Mouse (Mus musculus) small intestine, adult 2 months (tissue): ENCODE results near the gene Olfr876. TPM values are rescaled to one million over a fixed set of nuclear protein-coding genes. Genes with fewer than 3 reads are reported as not detected.

Experiments
- H3K27ac ChIP-seq: fragments of 200-500 bp; 2 replicates; pipeline ENCODE4 v1.5.1; 2012; ENCODE audit warnings: low read depth, low read length, control low read depth, inconsistent platforms; ENCODE audit not compliant: insufficient read depth
- H3K27me3 ChIP-seq: fragments of 200-500 bp; 2 replicates; pipeline ENCODE4 v1.6.1; 2012; ENCODE audit warnings: mild to moderate bottlenecking, moderate library complexity, low read length, inconsistent platforms; ENCODE audit not compliant: control insufficient read depth, insufficient read depth
- H3K36me3 ChIP-seq: fragments of 200-500 bp; 2 replicates; pipeline ENCODE4 v1.6.1; 2012; ENCODE audit warnings: mild to moderate bottlenecking, low read length, control low read depth, inconsistent platforms; ENCODE audit not compliant: control insufficient read depth, insufficient read depth
- H3K4me1 ChIP-seq: fragments of 200-500 bp; 2 replicates; pipeline ENCODE4 v1.6.1; 2012; ENCODE audit warnings: low read length, inconsistent platforms, mixed read lengths; ENCODE audit not compliant: control insufficient read depth, insufficient read depth, insufficient read length
- H3K4me3 ChIP-seq: fragments of 200-500 bp; 2 replicates; pipeline ENCODE4 v1.5.1; 2012; ENCODE audit warnings: low read depth, mild to moderate bottlenecking, control low read depth, inconsistent platforms, low read length, moderate library complexity
- CTCF ChIP-seq: fragments of 200-500 bp; IDR thresholded peaks from 2 replicates; pipeline ENCODE4 v1.5.1; 2012; ENCODE audit warnings: low read depth, mild to moderate bottlenecking, control low read depth, inconsistent platforms, low read length, moderate library complexity, mixed read lengths; ENCODE audit not compliant: insufficient replicate concordance, insufficient read length; ENCODE audit errors: extremely low read depth
- POLR2A ChIP-seq: fragments of 200-500 bp; IDR thresholded peaks from 2 replicates; pipeline ENCODE4 v1.6.1; 2012; ENCODE audit warnings: low read depth, mild to moderate bottlenecking, control low read depth, inconsistent platforms, low read length, moderate library complexity
- WGBS: fragments of 180-500 bp; shearing (Covaris S2); methylation state at CpG from one replicate; pipeline ENCODE4 v1.1.7; 2018; 5-methylcytosine and 5-hydroxymethylcytosine counted together
- polyA plus RNA-seq: library from polyadenylated mRNA; depleted of rRNA; stranded (reverse); fragments of >200 nt; gene quantifications from 2 replicates; pipeline ENCODE4 v1.2.3, GENCODE M21; 2012

Olfr876 gene
- polyA plus RNA-seq, 1 experiment, result not detected

DNA sequence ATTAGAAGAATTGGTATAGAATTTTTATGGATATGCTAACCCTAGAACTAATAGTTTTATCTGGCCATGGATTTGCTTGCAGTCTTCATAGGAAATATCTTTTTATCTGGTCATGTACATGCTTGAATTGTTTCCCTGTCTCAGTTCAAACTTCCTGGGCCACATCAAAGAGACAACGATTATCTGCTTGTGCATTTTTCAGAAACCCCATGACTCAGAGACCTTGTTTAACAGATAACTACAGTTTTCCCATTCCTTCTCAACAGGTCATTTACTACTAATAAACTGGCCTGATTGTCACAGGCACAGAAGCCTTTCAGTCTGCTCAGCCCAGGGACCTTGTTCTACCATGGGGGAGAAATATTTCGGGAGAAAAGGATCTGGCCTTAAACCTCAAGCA, 16.4 kb upstream of the Olfr876 start:
- H3K4me3 ChIP-seq, result no peak overlapping the region
- no peak overlapping the region for H3K27ac ChIP-seq
- no peaks in the 10 kb centered on the region for H3K27me3 ChIP-seq
- 57% methylated on average over 2 of the region's 2 CpGs for WGBS
- no peak for TF ChIP-seq CTCF
- no peak for TF ChIP-seq POLR2A
- no peaks in the 10 kb centered on the region for H3K4me1 ChIP-seq
- no peaks in the 10 kb centered on the region for H3K36me3 ChIP-seq

DNA sequence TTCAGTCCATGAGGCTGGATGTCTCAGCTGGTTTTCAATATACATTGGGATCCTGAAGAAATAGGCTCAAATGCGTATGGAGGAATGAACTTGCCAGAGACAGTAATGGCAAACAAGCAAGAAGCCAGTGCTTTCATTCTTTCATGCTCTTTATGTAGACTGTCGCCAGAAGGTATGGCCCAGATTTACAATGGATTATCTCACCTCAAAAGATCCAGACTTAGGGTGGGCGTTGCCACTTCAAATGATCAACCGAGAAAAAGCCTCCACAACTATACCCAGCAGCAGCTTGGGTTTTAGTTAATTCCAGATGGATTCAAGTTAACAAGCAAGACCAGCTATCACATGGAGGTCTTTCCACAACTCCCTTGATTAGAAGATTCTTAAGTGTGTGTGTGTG, 776 bp upstream of the Olfr876 start:
- H3K36me3 ChIP-seq, result no peaks in the 10 kb centered on the region
- 75% methylated on average over 4 of the region's 4 CpGs for WGBS
- no peaks in the 10 kb centered on the region for H3K4me1 ChIP-seq
- no peaks in the 10 kb centered on the region for H3K27me3 ChIP-seq
- TF ChIP-seq POLR2A, result no peak
- no peak for TF ChIP-seq CTCF
- H3K4me3 ChIP-seq, result no peak overlapping the region
- no peak overlapping the region for H3K27ac ChIP-seq

DNA sequence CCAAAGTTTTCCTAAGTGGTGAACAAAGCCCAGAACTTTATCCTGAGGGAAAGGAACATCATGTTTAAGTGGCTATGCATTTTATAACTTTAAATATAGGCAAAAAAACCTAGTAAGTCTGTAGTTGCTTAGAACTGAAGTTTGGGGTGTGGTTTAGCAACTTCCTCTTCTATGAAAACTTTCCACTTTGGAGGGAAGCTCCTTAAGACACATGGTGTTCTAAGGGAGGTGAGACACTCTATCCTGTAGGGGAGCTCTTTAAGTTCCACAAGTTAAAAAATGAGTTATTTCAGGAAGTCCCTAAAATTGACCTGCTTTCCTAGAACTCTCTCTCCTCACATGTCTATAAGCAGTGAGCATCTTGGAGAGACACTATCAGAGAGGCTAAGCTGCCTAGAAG, 4.4 kb downstream of the Olfr876 start:
- Histone ChIP-seq H3K27ac (no peak overlapping the region), H3K4me3 (no peak overlapping the region), H3K36me3 (no peaks in the 10 kb centered on the region), H3K4me1 (no peaks in the 10 kb centered on the region), H3K27me3 (no peaks in the 10 kb centered on the region)
- no peak for TF ChIP-seq CTCF
- TF ChIP-seq POLR2A, result no peak

DNA sequence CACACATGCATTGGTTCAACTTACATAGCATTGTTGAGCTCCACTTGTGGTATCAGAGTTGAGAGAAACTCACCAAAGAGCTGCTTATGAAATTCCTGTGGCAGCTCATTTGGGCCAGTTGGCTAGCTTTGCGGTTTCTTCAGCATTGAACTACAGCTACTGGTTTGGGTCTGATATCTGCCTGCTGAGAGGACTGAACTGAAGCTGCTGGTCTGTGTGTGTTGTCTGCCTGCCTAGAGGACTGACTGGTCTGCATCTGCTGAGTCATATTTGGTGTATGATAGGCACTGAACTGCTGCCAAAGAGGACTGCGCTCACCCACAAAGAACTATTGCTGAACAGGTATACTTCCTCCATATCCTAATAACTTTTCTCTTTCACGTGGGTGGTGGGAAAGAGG, 5.6 kb downstream of the Olfr876 start:
- TF ChIP-seq CTCF (no peak), POLR2A (no peak)
- 82% methylated on average over 3 of the region's 3 CpGs for WGBS
- Histone ChIP-seq H3K4me3 (no peak overlapping the region), H3K4me1 (no peaks in the 10 kb centered on the region), H3K27me3 (no peaks in the 10 kb centered on the region), H3K27ac (no peak overlapping the region), H3K36me3 (no peaks in the 10 kb centered on the region)

DNA sequence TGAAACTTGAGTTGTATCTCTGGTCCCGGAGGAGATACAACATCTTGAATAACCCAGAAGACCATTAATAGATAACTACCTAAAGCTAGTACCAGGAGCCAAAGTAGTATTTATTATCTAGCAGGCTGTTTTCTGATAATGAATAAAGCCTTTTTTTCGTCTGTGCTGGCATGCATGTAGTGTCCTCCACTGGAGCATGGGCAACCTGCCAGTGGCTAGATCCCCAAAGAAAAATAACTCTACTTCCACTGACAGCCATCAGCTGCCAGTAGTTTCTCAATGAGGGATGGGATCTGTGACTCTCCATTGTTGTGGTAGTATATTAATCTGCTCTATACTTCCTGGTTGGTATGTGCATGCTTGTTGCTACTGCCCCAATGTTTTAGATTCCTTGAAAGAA, 6.1 kb downstream of the Olfr876 start:
- Histone ChIP-seq H3K27me3 (no peaks in the 10 kb centered on the region), H3K4me3 (no peak overlapping the region), H3K4me1 (no peaks in the 10 kb centered on the region), H3K27ac (no peak overlapping the region), H3K36me3 (no peaks in the 10 kb centered on the region)
- TF ChIP-seq CTCF, result no peak
- no peak for TF ChIP-seq POLR2A
- WGBS, result 47% methylated on average over 2 of the region's 2 CpGs

DNA sequence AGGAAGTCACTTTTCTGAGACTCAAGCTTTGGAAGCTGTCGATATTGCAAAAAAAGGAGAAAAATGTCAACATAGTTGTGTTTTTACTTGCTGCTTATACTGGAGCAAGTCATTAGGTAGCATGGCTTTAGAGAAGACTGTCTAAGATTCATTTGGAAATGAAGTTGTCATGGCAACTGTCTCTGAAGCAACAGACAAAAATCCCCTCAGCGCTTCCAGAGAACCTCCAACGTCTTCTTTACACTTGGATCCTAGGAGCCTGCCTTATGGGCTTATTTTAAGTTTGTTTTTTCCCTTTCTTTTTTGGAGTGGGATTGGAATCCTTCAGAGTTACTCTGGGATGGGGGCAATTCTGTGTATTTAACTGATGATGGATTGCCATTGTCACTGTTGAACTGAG, 11.9 kb downstream of the Olfr876 start:
- Histone ChIP-seq H3K27me3 (no peaks in the 10 kb centered on the region), H3K36me3 (no peaks in the 10 kb centered on the region), H3K27ac (no peak overlapping the region), H3K4me1 (no peaks in the 10 kb centered on the region), H3K4me3 (no peak overlapping the region)
- WGBS, result 82% methylated on average over 3 of the region's 3 CpGs
- TF ChIP-seq POLR2A, result no peak
- TF ChIP-seq CTCF, result no peak

DNA sequence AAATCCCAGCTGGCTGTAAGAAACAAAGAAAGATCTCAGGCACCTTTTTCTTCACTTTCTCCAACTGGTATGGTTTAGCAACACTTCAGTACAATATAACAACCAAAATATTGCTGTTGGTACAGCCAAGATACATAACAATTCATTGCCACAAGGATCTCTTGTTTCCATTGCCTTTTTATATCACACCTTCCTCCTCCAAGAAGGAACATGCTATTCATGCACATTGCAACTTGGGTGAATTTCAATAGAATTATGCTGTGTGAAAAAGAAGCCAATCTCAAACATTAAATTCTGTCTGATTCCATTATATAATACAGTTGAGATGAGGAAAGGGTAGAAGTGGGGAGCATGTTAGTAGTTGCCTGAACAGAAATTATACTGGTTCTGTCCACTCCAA, 27.1 kb downstream of the Olfr876 start:
- no peak overlapping the region for H3K4me3 ChIP-seq
- no peaks in the 10 kb centered on the region for H3K36me3 ChIP-seq
- no peak overlapping the region for H3K27ac ChIP-seq
- no peaks in the 10 kb centered on the region for H3K27me3 ChIP-seq
- no peaks in the 10 kb centered on the region for H3K4me1 ChIP-seq
- TF ChIP-seq CTCF (no peak), POLR2A (no peak)

DNA sequence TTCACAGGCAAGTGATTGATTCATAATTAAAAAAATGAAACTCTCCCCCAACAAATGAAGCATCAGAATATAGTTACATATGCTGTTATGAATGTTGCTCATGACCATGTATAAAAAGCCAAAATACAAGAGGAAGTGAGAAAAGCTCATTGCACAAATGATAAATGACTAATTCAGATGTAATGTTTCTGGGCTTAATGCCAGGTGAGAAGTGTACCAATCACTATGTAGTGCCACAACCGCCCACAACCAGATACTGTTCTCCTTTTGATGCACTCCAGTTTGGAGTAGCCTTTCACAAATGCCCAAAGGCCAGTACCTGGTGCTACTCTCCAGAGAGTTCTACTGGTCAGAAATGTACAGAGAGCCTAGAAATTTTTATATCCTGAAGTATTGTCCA, 30.5 kb downstream of the Olfr876 start:
- H3K36me3 ChIP-seq, result no peaks in the 10 kb centered on the region
- 40% methylated on average over 1 of the region's 1 CpGs for WGBS
- H3K4me3 ChIP-seq, result no peak overlapping the region
- H3K27me3 ChIP-seq, result no peaks in the 10 kb centered on the region
- H3K4me1 ChIP-seq, result no peaks in the 10 kb centered on the region
- no peak overlapping the region for H3K27ac ChIP-seq
- TF ChIP-seq POLR2A (no peak), CTCF (no peak)
